Mouse (Mus musculus) granulocyte monocyte progenitor cell, adult 5-6 weeks (primary cell): ENCODE data around the gene Rps5. TPM values are rescaled to one million over a fixed set of nuclear protein-coding genes. Genes with fewer than 3 reads are reported as not detected.
"Not testable (repeated sequence)": the region's sequence is repeated elsewhere in the genome, so short reads cannot be mapped to it uniquely, and the experiment has no call there.

Experiments used
- ATAC-seq: replicated peaks from 2 replicates; pipeline ENCODE4 v1.8.0; 2016; ENCODE audit warnings: mild to moderate bottlenecking, moderate TSS enrichment, inconsistent platforms; ENCODE audit not compliant: poor library complexity, severe bottlenecking
- total RNA-seq, 2 experiments: library from RNA; stranded (forward) in 1 of 2; stranded (reverse) in 1 of 2; fragments of 200-712, 200-1000 nt in 1 of 2; fragments of >200 nt in 1 of 2; fragmentation: Nextera tagmentation in 1 of 2; gene quantifications; 2 replicates each; pipeline ENCODE4 v1.2.3; 2014 to 2017

Rps5 gene
- total RNA-seq (2014; fragmentation: Nextera tagmentation) (2,621 and 2,837 TPM in 2 replicates), total RNA-seq (2017) (1,142 and 1,421 TPM in 2 replicates)

DNA sequence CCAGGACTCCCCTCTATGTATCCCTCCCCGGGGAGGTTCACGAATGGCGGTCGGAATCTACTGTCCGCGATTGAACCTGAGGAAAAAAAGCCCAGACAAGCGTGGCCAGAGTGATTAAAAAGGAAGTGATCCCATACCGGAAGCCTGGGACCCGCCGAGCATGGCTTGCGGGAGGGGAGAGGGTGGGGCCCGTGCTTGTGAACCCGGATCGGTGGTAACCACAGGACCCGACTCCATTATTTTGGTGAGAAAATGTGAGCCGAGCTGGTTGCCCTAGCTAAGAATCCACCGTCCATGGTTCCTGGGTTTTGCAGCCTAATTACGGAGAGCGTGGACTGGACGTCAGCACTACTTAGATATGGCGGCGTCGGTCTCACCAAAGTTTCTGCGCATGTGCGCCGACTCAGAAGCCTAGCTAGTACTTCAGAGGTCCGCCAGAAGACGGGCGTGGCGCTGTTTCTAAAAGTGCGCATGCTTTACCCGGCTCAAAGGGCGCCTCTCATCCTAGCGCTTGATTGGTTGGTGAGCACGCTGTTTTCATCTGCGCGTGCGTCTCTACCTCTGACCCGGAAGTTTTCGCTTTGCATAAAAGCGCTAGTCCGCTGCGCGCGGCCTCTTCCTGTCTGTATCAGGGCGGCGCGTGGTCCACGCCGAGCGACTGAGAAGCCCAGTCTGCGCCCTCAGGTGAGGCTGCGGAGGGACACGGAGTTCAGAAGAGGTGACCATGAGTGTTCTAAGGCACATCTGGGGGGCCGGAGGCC is at the start of gene Rps5:
Gene Rps5, plus strand, starts transcription at position 586 of the 761 bp plus-strand sequence.
- peak; percentile 93 for ATAC-seq

DNA sequence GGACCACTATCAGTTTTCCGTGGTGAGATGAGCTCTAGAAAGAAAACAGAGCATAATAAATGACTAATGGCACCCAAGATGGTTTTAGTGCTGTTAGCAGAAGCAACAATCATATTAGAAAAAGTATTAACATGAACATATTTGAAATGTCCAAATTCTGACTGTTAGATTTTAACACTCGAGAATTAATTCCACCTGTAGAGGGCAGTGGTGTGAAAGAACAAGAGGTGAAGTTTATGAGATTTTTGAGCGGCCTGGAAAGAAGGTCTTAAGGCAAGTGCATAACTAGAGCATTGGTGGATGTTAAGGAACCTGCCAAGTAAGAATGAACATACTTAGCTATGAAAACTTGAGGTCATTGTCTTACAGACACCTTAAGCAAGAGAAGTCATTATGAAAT is 47.8 kb upstream of the Rps5 start:
- ATAC-seq: peak; percentile 74

DNA sequence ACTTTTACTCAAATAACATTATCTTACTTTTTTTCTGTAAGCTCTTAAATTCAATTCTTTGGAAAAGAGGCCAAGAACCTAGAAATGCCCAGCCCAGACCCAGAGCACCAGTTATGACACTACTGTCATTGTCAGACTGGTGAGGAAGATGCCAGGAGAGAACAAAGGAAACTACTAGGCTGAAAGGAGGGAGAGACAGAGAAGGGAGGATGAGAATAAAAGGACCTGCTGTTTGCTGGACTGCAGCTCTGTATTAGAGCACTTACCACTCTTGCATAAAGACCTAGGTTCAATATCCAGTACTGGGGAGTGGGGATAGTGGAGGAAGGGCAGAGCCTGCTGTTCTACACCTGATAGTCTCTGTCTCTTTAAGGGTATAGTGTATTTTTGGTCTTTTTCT is 42.1 kb upstream of the Rps5 start:
- ATAC-seq: no peak

DNA sequence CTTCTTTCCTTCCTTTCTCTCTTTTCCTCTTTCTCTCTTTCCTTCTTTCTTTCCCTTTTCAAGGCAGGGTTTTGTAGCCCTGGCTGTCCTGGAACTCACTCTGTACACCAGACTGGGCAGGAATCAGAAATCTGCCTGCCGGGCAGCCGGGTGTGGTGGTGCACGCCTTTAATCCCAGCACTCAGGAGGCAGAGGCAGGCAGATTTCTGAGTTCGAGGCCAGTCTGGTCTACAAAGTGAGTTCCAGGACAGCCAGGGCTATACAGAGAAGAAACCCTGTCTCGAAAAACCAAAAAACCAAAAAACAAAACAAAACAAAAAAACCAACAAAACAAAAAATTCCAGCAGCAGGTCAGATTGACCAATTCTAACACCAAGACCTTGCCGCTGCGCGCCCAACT is 41.6 kb upstream of the Rps5 start:
- not testable (repeated sequence) for ATAC-seq

DNA sequence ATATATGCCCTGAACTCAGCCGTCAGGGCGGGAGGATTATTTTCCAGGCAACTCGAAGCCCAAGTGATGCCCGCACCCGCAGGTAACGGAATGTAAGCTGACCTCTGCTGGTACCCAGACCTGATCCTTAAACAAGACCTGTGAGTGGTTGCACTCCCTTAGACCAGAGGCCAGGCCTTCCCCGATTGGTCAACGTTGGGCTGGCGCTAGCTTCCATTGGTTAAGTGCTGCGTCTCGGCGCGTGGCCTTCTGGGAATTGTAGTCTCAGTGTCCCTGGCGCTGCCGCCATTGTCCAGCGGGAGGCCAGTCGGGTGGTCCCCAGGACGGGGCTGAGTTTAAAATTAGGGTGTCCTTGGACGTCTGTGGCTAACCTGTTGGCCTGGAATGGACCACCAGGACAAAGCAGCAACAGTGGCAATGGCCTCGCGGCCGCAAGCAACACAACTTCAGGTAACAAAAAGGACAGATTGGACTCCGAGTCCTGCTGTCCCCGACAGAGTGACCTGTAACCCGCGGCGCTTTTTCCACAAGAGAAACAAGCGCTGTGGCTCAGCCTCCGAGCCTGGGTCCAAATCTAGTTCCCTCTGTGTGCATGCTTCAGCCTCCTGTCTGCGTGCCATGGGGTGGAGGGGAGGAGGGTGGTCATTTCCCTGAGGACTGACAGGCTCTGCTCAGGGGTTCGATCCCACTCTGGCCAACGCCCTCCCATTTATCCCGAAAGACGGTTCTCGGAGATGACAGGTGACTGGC is 41.0 kb upstream of the Rps5 start, which contains the start of gene Zfp128:
Gene Zfp128, plus strand, starts transcription at position 267 of the 750 bp plus-strand sequence.
- peak; percentile 99 for ATAC-seq

DNA sequence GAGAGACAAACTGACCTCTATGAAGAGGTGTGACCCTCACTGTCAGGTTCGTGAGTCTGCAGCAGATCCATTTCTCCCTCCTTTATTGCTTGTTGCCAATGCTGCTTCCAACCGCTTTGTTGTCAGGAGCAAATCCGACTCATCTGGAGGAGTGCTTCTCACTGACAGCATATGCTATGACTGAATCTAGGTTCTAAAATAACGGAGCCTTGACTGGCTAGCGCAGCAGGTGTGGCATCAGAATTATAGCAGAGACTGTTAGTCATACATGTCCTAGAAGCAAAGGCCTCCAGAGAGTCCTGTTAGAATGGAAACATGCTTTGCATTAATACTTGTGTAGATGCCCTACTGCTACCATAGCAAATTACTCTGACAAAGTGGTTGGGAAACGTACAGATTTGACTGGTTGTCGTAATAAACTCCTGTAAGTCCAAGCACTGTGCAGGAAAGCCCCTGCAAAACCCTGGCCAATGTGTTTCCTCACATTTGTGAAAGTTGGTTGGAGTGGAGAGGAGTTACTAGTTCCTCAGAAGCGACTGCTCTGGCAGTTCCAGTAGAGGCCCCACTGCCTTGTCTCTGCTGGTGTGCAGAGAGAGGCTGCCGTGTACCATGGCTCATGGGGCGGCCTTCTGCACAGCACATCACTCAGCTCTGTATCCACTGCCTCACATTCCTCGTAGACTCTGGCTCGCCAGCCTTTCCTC is 35.4 kb upstream of the Rps5 start:
- ATAC-seq: peak; percentile 67

DNA sequence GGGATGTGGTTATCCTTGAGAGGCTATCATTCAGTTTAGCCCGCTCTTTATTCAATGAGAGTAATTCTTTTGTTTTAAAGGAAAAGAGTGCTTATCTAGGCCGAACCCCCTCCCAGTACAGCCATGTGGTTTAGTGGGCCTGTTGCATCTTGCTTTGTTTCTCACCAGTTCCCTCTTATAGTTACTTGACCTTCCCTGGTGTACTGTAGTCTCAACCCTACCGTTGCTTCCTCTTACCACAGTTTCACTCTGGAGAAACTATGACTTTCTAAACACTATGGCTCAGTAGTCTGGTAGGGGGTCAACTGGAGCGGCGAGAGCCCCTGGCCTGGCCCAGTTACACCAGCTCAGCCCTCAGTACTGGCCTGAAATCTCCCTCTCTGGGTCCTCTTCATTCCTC is 34.5 kb upstream of the Rps5 start:
- peak; percentile 88 for ATAC-seq

DNA sequence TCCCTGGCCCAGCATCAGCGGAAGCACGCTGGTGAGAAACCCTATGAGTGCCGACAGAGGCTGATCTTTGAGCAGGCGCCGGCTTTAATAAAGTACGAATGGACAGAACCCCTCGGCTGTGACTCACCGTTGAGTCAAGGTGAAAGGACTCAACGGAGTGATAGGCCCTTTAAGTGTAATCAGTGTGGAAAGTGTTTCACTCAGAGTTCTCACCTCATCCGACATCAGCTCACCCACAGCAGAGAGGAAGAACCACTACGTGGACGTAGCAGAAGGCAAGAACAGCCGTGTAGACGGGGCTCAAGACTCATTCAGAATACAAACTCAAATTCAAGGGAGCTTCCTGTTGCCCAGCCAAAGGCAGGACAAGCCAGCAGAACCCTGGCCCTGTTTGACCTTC is 31.2 kb upstream of the Rps5 start:
- ATAC-seq: no peak

DNA sequence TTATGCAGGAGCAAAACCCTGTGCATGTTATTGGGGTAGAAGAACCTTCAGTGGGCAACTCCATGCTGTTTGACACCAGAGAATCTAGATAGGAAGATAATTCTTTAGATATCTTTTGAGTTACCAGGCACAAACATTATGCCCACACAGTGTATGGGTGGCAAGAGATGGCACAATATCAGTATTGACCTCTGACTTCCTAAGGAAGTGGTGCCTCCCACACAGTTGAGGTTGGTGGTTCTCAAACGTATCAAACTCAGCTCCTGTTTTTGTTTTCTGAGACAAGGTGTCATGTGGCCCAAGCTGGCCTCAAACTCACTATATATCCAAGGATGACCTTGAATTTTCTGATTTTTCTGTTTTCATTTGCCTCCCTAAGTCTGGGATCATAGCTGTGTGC is 30.8 kb upstream of the Rps5 start:
- 0 out of 2 replicates have a peak, but pooled peaks have one; percentile 20 for ATAC-seq

DNA sequence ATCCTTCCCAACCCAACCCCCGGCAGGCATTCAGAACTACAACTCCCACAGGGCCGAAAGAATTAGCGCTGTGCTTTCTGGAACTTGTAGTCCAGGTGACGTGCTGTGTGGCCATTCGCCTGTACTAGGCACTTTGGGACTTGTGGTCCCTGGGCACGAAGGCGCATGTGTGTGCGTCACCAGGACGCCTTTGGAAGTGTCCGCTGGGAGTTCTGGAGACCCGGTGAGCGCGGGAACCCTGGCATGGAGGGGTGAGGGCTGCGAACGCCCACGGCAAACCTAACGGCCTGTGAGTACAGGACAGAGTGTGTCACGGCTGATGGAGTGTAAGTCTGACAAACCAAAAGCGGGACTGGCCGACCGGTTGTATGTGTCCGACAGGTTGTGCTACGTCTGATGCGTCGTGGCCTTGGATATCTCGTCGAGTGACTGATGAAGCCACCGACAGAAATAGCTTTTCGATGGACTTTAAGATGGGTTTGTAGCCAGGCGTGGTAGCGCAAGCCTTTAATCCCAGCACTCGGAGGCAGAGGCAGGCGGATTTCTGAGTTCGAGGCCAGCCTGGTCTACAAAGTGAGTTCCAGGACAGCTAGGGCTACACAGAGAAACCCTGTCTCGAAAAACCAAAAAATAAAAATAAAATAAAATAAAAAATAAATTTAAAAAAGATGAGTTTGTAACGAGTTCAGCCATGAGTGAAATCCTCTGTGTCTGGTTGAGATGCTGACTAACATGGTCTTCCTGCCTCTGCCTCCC is 24.3 kb upstream of the Rps5 start, which contains the start of gene Zscan22:
Gene Zscan22, plus strand, starts transcription at position 161 of the 756 bp plus-strand sequence.
- ATAC-seq: peak; percentile 100

DNA sequence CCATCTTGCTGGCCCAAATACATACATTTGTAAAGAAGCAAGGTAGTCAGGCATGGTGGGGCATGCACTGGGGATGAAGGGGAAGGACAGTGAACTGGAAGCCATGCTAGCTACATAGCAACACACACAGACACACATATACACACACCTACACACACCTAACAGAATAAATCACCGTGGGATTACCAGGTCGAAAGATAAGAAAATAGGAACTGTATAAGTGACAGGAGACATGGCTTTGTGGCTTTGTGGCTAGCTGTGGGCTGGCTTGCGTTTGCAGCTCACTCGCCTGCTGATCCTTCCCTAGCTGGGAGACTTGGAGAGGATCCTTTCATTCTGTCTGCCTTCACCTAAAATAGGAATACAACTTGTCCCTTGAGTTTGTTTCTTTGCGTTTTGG is 20.6 kb upstream of the Rps5 start:
- ATAC-seq: no peak

DNA sequence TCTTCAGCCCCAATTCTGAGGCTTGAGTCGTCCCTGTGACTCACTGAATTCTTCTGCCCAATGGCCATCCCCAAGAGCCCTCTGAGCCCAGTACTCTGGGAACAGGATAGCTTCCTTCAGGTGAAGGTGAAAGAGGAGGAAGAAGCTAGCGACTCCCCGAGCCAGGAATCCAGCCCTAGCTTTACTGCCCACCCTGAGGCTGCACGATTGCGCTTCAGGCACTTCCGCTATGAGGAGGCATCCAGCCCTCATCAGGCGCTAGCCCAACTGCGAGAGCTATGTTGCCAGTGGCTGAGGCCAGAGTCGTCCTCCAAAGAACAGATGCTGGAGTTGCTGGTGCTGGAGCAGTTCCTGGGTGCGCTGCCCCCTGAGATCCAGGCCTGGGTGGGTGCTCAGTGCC is 18.5 kb upstream of the Rps5 start:
- peak; percentile 90 for ATAC-seq

DNA sequence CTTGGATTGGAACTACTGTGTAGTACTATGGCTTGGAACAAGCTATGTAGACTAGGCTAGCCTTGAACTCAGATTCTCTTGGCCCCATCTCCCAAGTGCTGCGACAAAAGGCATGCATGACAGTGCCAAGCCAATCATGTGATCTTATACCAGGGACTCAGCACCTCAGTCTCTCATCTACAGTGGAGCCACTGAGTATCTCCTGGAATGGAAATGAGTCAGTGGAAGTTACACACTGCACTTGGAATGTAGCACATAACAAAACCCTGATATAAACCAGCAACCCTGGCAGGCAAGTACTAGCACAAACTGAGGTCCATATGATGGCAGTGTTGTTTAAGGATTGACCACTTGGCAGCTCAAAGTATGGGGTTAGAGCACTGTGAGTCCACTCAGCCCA is 16.9 kb upstream of the Rps5 start:
- ATAC-seq: no peak

DNA sequence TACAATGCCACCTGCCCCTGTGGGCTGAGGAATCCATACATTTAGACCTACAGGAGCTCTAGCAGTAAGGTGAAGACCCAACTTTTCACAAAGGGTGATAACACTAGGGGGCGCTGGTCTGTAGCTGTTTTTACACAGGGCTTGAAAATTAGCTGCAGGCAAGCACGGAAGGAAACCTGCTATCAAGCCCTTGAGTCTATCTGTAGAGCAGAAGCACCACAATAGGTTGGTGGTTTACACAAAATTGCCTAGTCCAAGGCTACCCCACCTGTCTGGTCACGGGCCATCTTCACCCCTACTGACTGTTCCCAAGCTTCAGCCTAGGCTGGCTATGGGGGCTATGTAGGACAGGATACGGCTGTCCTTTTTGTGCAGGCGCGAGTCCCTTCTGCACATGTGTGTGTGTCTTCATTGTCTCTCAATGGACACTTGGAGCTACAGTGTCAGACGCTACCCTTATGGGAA is 12.6 kb upstream of the Rps5 start:
- peak; percentile 69 for ATAC-seq

DNA sequence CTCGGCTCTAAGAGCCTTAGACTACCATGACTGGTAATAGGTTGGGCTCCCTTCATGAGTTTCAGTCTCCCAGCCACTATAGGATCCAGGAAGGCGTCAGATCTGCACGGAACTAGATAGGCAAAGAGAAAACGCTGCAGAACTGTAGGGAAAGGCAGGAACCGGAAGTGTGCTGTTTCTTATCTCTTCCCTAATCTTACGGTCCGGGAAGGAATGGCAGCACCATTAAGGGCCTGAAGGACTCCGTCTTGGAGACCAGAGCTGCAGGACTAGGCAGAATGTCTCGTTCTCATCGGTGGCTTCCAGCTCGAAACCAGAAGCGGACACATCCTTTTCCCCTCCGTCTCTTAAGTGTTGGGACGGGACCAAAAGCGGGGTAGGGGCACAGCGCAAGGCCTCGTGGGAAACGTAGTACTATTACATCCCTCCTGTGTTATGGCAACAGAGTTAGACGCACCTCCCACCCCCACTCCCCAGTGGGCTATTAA is 11.9 kb upstream of the Rps5 start:
- peak; percentile 75 for ATAC-seq

DNA sequence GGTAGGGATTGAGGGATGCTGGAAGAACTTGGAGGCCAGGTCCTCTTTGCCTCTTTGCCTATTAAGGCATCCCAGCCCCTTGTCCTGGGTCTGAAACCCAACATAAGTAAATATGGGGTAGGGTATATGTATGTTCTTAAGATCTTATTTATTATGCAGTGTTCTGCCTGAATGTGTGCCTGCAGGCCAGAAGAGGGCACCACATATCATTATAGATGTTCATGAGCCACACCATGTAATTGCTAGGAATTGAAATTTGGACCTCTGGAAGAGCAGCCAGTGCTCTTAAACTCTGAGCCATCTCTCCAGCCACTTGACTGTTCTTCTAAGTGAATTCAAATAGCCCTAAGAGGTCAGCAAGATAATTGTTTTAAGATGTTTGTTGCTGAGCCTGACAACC is 8.5 kb upstream of the Rps5 start:
- no peak for ATAC-seq

DNA sequence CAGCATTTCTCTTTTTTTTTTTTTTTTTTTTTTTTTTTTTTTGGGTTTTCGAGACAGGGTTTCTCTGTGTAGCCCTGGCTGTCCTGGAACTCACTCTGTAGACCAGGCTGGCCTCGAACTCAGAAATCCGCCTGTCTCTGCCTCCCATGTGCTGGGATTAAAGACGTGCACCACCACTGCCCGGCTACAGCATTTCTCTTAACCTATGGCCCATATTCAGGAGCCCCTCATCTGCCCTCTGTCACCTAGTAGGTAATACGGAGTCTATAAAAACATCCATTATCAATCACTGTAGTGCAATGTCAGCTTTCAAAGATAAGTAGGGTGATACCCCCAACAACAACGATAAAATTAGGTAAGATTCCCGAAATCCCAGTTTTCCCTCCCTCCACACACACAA is 1.6 kb upstream of the Rps5 start:
- not testable (repeated sequence) for ATAC-seq

DNA sequence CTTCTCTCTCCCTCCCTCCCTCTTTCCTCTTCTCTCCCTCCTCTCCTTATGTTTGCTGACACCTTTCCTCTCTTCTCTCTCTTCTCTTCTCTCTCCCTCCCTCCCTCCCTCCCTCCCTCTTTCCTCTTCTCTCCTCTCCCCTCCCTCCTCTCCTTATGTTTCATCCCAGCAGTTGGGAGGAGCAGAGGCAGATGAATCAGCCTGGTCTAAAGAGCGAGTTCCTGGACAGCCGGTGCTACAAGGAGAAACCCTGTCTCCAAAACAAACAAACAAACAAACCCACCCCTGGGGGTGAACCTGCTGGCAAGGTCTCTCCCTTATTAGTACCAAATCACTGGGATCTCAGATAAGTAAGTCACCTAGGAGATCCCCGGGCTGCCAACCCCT is 779 bp upstream of the Rps5 start:
- ATAC-seq: no peak

DNA sequence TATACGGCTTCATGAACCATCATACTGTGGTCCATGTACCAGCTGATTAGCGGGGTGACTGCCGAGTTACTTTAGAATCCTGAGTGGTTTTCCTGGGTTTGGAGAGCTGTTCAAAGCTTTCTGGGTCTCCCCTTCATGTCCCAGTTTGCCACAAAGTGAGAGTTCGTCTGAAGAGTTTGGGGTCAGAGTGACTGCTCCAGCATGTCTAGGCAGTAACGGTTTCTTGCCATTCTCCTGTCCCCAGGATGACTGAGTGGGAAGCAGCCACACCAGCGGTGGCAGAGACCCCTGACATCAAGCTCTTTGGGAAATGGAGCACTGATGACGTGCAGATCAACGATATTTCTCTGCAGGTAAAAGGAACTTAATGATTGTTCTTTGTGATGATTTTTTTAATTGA is 639 bp downstream of the Rps5 start:
- ATAC-seq: no peak

DNA sequence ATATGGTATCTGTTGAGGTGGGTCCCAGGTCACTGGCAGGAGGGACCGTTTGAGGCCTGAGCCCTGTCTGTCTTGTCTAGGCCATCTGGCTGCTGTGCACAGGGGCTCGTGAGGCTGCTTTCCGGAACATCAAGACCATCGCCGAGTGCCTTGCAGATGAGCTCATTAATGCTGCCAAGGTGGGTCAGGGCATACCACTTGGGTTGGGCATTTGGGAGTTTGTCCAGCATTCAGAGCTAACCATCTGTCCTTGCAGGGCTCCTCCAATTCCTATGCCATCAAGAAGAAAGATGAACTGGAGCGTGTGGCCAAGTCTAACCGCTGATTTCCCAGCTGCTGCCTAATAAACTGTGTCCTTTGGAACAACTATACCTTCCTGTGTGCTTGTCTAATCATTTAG is 4.2 kb downstream of the Rps5 start:
- ATAC-seq: no peak
